In genomic region chr19:44247281-44248080, GRCm38 (mm10) we compare ENCODE assay signal across 9 mouse cellular contexts. TPM values are rescaled to one million over a fixed set of nuclear protein-coding genes. Genes with fewer than 3 reads are reported as not detected.
DNase-seq lines count a peak whose midpoint lies in the region; ATAC-seq and TF ChIP-seq lines count a peak whose summit lies in the region.
"Had no signal": no experiment of that assay in that cellular context is flagged by ENCODE, and none has a peak within 500 bp of the region (broad histone marks: within the 10 kb centered on the region; RNA-seq: fewer than 3 reads in every experiment).

No protein-coding gene starts in this region.

- H3K9me3 ChIP-seq in CH12.LX (replicated peaks; ENCODE audit: low read length) = no peaks in the 10 kb centered on the region
- H3K9me3 ChIP-seq in heart, embryonic 14.5 days (ENCODE audit: control insufficient read depth, low read length) = no peaks in the 10 kb centered on the region
- H3K9me3 ChIP-seq in neural tube, embryonic 11.5 days (ENCODE audit: control insufficient read depth, low read length) = no peaks in the 10 kb centered on the region

- peaks cover 5% of the 10 kb centered on the region for H3K4me1 ChIP-seq in cerebellum, adult 2 months (ENCODE audit: control insufficient read depth, insufficient read depth, low read length)
- peaks cover 14 to 61% of the 10 kb centered on the region in 2 experiments for H3K4me1 ChIP-seq in CH12.LX (ENCODE audit: control insufficient read depth in 1 of 2, insufficient read depth in 2 of 2)
- peaks cover 19 to 21% of the 10 kb centered on the region in 2 experiments for H3K4me1 ChIP-seq in heart, embryonic 14.5 days (ENCODE audit: control insufficient read depth in 2 of 2, insufficient read depth in 2 of 2, low read length in 2 of 2)
- H3K4me1 ChIP-seq in neural tube, embryonic 11.5 days (ENCODE audit: control insufficient read depth, insufficient read depth, low read length) = peaks cover 20% of the 10 kb centered on the region

- dilution Hi-C loops in CH12.LX (cut with MboI; ENCODE audit: extremely low pct_ligation_motif_present, extremely low pct_unique_long_range_greater_than_20kb, low sequenced_read_pairs) = no loop called here

- peak overlapping the region; percentile 51 for H3K9ac ChIP-seq in CH12.LX (ENCODE audit: insufficient read depth, low read depth)
- peak overlapping the region; percentile 72 for H3K9ac ChIP-seq in heart, embryonic 14.5 days (ENCODE audit: low read length)
- H3K9ac ChIP-seq in neural tube, embryonic 11.5 days (ENCODE audit: low read length) = peak overlapping the region; percentile 70

- H3K4me3 ChIP-seq in cerebellum, adult 2 months (replicated peaks; ENCODE audit: insufficient read depth, low read depth, low read length) = peak overlapping the region; percentile 55
- peak overlapping the region; percentile 42 to 56 (median 44) for H3K4me3 ChIP-seq in CH12.LX (replicated peaks in 1 of 3; ENCODE audit: low read depth in 2 of 3, low read length in 2 of 3, poor library complexity in 1 of 3)
- peak overlapping the region; percentile 48 to 55 for H3K4me3 ChIP-seq in heart, embryonic 14.5 days (ENCODE audit: control insufficient read depth in 1 of 2, insufficient read depth in 1 of 2, low read depth in 1 of 2, low read length in 2 of 2)
- peak overlapping the region; percentile 41 for H3K4me3 ChIP-seq in neural tube, embryonic 11.5 days (ENCODE audit: low read depth, low read length)

- no peaks in the 10 kb centered on the region for H3K79me2 ChIP-seq in CH12.LX (replicated peaks; ENCODE audit: control insufficient read depth, extremely low read depth, insufficient read depth, poor library complexity, severe bottlenecking)

- TF ChIP-seq EP300 in CH12.LX (IDR thresholded peaks at IDR 0.05; ENCODE audit: low read length) = no peak

- H3K4me2 ChIP-seq in CH12.LX (ENCODE audit: insufficient read depth, low read depth, poor library complexity, severe bottlenecking) = peak overlapping the region; percentile 58
- H3K4me2 ChIP-seq in heart, embryonic 14.5 days (ENCODE audit: low read length) = peak overlapping the region; percentile 95
- H3K4me2 ChIP-seq in neural tube, embryonic 11.5 days (ENCODE audit: low read depth) = peak overlapping the region; percentile 79

- TF ChIP-seq POLR2A in cerebellum, adult 2 months (IDR thresholded peaks at IDR 0.05; ENCODE audit: borderline replicate concordance, insufficient read depth, low read length) = no peak
- no peak for TF ChIP-seq POLR2A in CH12.LX (IDR thresholded peaks at IDR 0.05; ENCODE audit: low read depth, low read length)

- no peak for TF ChIP-seq CTCF in cerebellum, adult 2 months (IDR thresholded peaks at IDR 0.05; ENCODE audit: borderline replicate concordance, insufficient read depth, low read depth, low read length)
- 0 out of 4 replicates have a peak, but pooled peaks of 1 of the 2 experiments have one; percentile 7 for TF ChIP-seq CTCF in CH12.LX (conservative IDR thresholded peaks at IDR 0.05 in 1 of 2, IDR thresholded peaks at IDR 0.05 in 1 of 2; ENCODE audit: low read depth in 2 of 2, low read length in 2 of 2)

- H3K36me3 ChIP-seq in CH12.LX (replicated peaks in 1 of 2; ENCODE audit: control insufficient read depth in 1 of 2, insufficient read depth in 1 of 2, low read length in 1 of 2) = no peaks in the 10 kb centered on the region
- no peaks in the 10 kb centered on the region for H3K36me3 ChIP-seq in heart, embryonic 14.5 days (ENCODE audit: control insufficient read depth, insufficient read depth, low read length)
- H3K36me3 ChIP-seq in neural tube, embryonic 11.5 days (ENCODE audit: control insufficient read depth, insufficient read depth, low read length) = no peaks in the 10 kb centered on the region

- peak; percentile 7 for TF ChIP-seq RAD21 in CH12.LX (IDR thresholded peaks at IDR 0.05; ENCODE audit: low read depth, low read length)

- no peaks in the 10 kb centered on the region for H3K27me3 ChIP-seq in cerebellum, adult 2 months (ENCODE audit: control insufficient read depth, insufficient read depth, low read length)
- no peaks in the 10 kb centered on the region for H3K27me3 ChIP-seq in CH12.LX (replicated peaks)
- H3K27me3 ChIP-seq in heart, embryonic 14.5 days (ENCODE audit: control insufficient read depth, insufficient read depth, low read length) = no peaks in the 10 kb centered on the region
- H3K27me3 ChIP-seq in neural tube, embryonic 11.5 days (ENCODE audit: control insufficient read depth, insufficient read depth, low read length) = no peaks in the 10 kb centered on the region

- peak; percentile 51 to 54 for DNase-seq in cerebellum, adult 2 months
- DNase-seq in cerebellum, adult 11 months = no peak
- DNase-seq in CH12.LX (ENCODE audit: extremely low read depth) = no peak
- DNase-seq in embryo, embryonic 10 days (ENCODE audit: low spot score) = peak; percentile 61
- DNase-seq in liver = peak; percentile 70
- peak; percentile 40 for DNase-seq in neural tube, embryonic 11.5 days (ENCODE audit: low spot score)
- DNase-seq in right cerebral cortex, postnatal 36 days (ENCODE audit: low spot score in 2 of 2) = no peak

- H3K27ac ChIP-seq in cerebellum, adult 2 months (ENCODE audit: insufficient read depth, low read length) = peak overlapping the region; percentile 76
- H3K27ac ChIP-seq in CH12.LX (ENCODE audit: insufficient read depth, low read depth) = peak overlapping the region; percentile 60
- H3K27ac ChIP-seq in heart, embryonic 14.5 days (replicated peaks in 1 of 2; ENCODE audit: control insufficient read depth in 1 of 2, insufficient read depth in 1 of 2, low read depth in 2 of 2, low read length in 2 of 2) = peak overlapping the region; percentile 83 to 86
- peak overlapping the region; percentile 94 for H3K27ac ChIP-seq in neural tube, embryonic 11.5 days (ENCODE audit: low read depth, low read length)

- 2% methylated on average over 25 of the region's 25 CpGs for WGBS in cerebellum, adult 2 months
- WGBS in heart, embryonic 14.5 days = 1% methylated on average over 25 of the region's 25 CpGs
- 2% methylated on average over 25 of the region's 25 CpGs for WGBS in neural tube, embryonic 11.5 days

- in situ Hi-C loops in CH12.LX (cut with MboI; ENCODE audit: low pct_ligation_motif_present, low pct_unique_long_range_greater_than_20kb, low sequenced_read_pairs) = loop anchor here (5.0 kb wide), 1 partner anchor 50 kb away; no protein-coding TSS in a partner anchor

- ATAC-seq in heart, embryonic 14.5 days (ENCODE audit: insufficient number of reproducible peaks, insufficient read depth, low FRiP score, low read depth) = 0 out of 2 replicates have a peak, but pooled peaks have one; percentile 2
- ATAC-seq in neural tube, embryonic 11.5 days (ENCODE audit: insufficient read depth, low FRiP score, low TSS enrichment) = peak; percentile 24; the same call in 1 of the 2 replicates

TF ChIP-seq in CH12.LX, 34 proteins besides CTCF, POLR2A, EP300 and RAD21:
- no peak for TF ChIP-seq SIN3A (IDR thresholded peaks at IDR 0.05; ENCODE audit: low read length)
- 0 out of 2 replicates have a peak, but pooled peaks have one; percentile 20 for TF ChIP-seq TBP (conservative IDR thresholded peaks at IDR 0.05; ENCODE audit: low read depth, low read length)

RNA-seq across cellular contexts. Expression of gene Scd3, which starts 44.4 kb away (rescaled TPM):
- 20.5 and 20.9 TPM in 2 replicates for polyA plus RNA-seq in cerebellum, adult 2 months (2012; rRNA removed)
- 0.04 TPM in 1 of 2 replicates, not detected in the other for total RNA-seq in CH12.LX (2012; rRNA removed)
- not detected in 2 replicates for total RNA-seq in CH12.LX (2014; rRNA removed)
- polyA plus RNA-seq in CH12.LX (2012; ENCODE audit: insufficient read length, low read depth) = 0.11 TPM in 1 of 2 replicates, not detected in the other
- polyA plus RNA-seq in heart, embryonic 14.5 days (2014; fragmentation: Nextera tagmentation; extraction: Ambion mirVana) = 0.32 TPM in 1 of 2 replicates, not detected in the other
- 0.53 and 0.76 TPM in 2 replicates for polyA plus RNA-seq in neural tube, embryonic 11.5 days (2014; fragmentation: Nextera tagmentation; extraction: Ambion mirVana)
- total RNA-seq: heart, postnatal 14 days had no signal

RNA-seq across cellular contexts. Expression of gene Scd2, which starts 46.0 kb away (rescaled TPM):
- polyA plus RNA-seq in cerebellum, adult 2 months (2012; rRNA removed) = 695 and 743 TPM in 2 replicates
- total RNA-seq in CH12.LX (2012; rRNA removed) (204 and 212 TPM in 2 replicates), CH12.LX (2014; rRNA removed) (123 and 205 TPM in 2 replicates)
- 274 and 408 TPM in 2 replicates for polyA plus RNA-seq in CH12.LX (2012; ENCODE audit: insufficient read length, low read depth)
- polyA plus RNA-seq in heart, embryonic 14.5 days (2014; fragmentation: Nextera tagmentation; extraction: Ambion mirVana) = 139 and 146 TPM in 2 replicates
- 413 and 424 TPM in 2 replicates for polyA plus RNA-seq in neural tube, embryonic 11.5 days (2014; fragmentation: Nextera tagmentation; extraction: Ambion mirVana)

RNA-seq across cellular contexts. Expression of gene Pkd2l1, which starts 55.2 kb away (rescaled TPM):
- 5.3 and 8.2 TPM in 2 replicates for polyA plus RNA-seq in cerebellum, adult 2 months (2012; rRNA removed)
- total RNA-seq in CH12.LX (2012; rRNA removed) = 0.04 TPM in 1 of 2 replicates, not detected in the other
- not detected in 2 replicates for total RNA-seq in CH12.LX (2014; rRNA removed)
- polyA plus RNA-seq in CH12.LX (2012; ENCODE audit: insufficient read length, low read depth) = 0.07 TPM in 2 replicates
- polyA plus RNA-seq in heart, embryonic 14.5 days (2014; fragmentation: Nextera tagmentation; extraction: Ambion mirVana) = not detected in 2 replicates
- polyA plus RNA-seq in neural tube, embryonic 11.5 days (2014; fragmentation: Nextera tagmentation; extraction: Ambion mirVana) = 1.2 and 1.3 TPM in 2 replicates
- total RNA-seq: heart, postnatal 14 days had no signal

Comparison
In these comparisons a context has a peak if more than half of its experiments do, and no peak if none do; other contexts are left out.
1. DNase-seq: peak in cerebellum, adult 2 months (2 of 2), embryo, embryonic 10 days (single experiment), liver (single experiment) and neural tube, embryonic 11.5 days (single experiment); none in cerebellum, adult 11 months (single experiment), CH12.LX (single experiment) and right cerebral cortex, postnatal 36 days (0 of 2).
2. RNA of gene Scd3, which starts 44.4 kb away (polyA plus RNA-seq): 20.5 to 20.9 TPM in cerebellum, adult 2 months; 0.53 to 0.76 TPM in neural tube, embryonic 11.5 days, 0.32 TPM in heart, embryonic 14.5 days and 0.11 TPM in CH12.LX; every median in the first group is over 10 times any median in the second.
3. Peak in every context shown above with its lines, with median percentiles within 50 percentile points of each other: H3K27ac ChIP-seq, H3K4me3 ChIP-seq, H3K4me2 ChIP-seq and H3K9ac ChIP-seq.